Mouse (Mus musculus) thymus, postnatal 0 days (tissue): ENCODE results near the gene Hapln1. TPM values are rescaled to one million over a fixed set of nuclear protein-coding genes. Genes with fewer than 3 reads are reported as not detected.

Experiments
- DNase-seq: peaks from one replicate; pipeline ENCODE4 v3.0.0-alpha.2; 2015; ENCODE audit warnings: low spot score
- polyA plus RNA-seq: library from polyadenylated mRNA; unstranded; fragments of >200 nt; fragmentation: Nextera tagmentation; extraction: Ambion mirVana; gene quantifications from 2 replicates; pipeline ENCODE4 v1.2.1, GENCODE M21; 2015

Hapln1 gene
- polyA plus RNA-seq: 0.10 and 0.19 TPM in 2 replicates

DNA sequence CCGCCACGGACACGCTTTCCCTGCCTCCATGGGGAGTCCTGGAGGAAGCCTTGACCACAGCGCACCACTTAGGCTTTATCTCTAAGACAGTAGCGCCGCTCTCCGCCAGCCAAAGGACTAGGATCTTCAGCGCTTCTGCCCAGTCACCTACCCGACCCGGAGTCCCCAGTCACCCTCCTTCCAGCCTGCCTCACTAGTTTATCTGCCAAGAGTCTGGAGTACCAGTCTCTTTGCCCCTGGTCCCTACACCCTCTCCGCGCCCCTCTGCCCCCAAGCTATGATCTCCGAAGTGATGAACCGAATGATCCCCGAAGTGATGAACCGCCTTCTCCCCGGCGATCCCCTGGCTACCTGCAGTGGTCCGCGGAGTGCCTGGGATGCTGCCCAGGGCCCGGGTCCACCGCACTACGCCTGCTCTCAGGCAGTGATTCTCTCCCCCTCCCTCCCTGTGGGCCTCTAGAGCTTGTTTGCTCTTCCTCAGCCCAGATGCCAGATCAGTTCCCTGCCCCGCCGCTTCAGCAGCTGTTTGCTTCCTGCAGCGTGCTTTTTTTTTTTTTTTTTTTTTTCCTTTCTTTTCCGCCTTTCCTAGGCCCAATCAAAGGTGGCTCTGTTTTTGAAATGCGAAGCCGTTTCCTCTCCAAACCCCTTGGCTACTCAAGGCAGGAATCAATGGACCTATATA, at the start of gene Hapln1:
Gene Hapln1, plus strand, starts transcription at position 592 of the 682 bp plus-strand sequence.
- DNase-seq: peak; percentile 7

DNA sequence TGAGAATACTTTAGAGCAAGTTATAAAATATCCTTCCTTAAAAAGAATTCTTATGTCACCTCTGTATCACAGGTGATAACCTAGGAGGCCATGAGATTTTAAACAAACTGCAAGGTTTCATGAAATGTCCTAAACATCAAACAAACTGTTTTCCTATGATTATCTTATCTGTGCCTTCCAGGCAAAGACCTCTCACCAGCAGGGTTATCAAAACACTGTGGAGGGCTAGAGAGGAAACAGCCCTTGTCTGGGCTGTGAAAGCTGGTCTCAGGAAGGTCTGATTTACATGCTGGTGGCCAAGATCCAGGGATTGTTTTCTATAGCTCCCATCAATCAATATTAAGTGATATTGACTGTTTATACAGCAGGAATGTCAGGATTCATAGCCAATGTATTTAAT, 46.4 kb upstream of the Hapln1 start:
- DNase-seq: no peak

DNA sequence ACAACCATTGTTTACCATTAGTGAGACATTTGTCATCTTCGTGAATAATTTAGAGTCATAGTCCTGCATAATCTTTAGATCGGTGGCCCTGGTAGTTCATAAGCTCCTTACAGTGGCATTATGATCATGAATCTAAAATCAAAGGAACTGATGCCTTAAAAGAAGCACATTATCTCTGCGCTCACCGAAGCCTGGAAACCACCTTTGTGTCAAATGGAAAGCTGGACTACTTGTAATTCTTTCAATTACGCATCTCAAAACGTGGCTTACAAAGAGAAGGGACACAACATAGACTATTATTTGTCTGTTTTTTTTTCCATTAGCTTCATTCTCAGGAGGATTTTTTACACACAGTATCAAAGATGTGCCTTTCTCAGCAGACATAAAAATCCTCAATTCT, 45.9 kb upstream of the Hapln1 start:
- DNase-seq: no peak

DNA sequence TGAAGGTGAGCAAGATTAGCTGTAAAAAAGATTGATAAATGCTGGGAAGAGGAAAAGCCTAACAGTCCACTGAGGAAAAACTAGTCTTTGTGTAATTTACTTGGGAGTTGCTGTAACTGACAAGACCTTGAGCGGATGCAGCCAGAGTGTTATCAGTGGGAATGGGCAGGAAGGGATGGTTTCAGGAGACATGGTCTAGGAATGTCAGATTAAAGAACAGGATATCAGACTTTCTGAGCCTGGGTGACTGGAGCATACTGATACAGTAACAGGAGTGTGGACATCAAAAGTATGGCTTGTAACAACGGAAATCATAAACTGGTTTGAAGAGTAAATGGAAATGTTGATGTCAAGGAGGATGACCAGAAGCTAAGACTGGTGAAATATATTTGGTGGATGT, 43.0 kb upstream of the Hapln1 start:
- DNase-seq: no peak

DNA sequence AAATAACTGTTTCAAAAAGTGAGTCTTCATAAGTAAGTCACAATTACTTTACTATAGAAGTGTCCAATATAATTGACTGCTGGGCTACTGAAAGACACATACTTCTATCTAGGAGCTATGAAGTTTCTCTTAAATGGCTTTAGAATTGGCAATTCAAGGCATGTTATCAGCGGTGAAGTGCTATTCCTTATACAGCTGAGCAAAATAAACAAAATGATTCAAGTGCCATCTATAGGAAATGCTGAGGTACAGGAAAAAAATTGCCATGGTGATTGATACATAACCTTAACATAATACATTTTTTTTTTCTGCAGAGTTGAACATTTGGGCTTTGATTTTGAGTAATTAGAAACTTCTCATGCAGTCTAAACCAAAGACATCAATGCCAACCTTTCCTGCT, 40.2 kb upstream of the Hapln1 start:
- no peak for DNase-seq

DNA sequence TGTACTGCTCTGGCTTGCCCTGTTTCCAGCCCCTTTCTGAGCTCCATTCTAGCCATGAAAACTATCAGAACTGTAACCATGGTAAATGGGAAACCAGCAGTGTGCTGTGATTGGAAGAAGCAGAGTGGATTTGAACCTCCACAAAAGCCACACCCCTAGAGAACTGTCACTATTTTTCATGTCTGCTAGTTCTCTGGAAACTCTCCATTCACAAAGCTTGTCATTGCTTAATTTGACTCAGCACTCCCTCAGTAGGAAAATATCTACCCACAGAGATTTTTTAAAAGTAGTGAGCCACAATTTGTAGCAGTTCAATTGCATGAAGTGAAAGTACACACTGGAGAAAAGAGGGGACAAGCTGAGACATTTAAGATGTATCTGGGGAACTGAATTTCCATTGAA, 18.1 kb upstream of the Hapln1 start:
- no peak for DNase-seq

DNA sequence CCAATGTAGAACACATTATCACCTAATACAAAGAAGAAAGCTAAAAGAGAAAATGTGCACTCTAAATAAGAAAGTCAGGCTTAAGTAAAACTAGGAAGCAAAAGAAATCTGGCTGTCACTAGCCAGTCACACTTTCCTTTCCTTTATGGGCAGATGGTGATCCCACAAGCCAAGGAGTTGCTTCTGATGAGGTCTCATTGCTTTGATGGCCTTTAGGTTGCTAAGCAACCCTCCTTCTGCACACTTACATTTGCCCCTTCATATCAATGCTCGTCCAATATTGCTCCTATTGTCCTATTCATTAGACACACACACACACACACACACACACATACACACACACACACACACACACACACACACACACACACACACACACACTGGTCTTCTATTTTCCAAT, 10.9 kb upstream of the Hapln1 start:
- no peak for DNase-seq

DNA sequence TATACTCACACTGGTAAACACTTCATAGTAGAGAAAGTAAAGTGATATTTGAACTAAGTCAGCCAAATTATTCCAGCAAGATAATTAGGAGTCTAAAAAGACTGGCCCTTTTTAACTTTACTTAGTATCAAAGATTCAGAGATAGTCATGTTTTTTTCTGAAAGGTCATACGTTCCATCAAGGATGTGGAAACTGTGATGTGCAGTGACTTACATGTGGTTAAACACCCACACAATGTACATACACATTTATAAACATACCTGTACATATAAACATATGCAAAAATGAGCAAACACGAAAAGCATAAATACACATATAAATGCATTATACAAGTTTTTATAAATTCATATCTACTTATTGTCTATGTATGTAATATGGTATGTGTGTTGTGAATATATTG, 9.2 kb upstream of the Hapln1 start:
- DNase-seq: no peak

DNA sequence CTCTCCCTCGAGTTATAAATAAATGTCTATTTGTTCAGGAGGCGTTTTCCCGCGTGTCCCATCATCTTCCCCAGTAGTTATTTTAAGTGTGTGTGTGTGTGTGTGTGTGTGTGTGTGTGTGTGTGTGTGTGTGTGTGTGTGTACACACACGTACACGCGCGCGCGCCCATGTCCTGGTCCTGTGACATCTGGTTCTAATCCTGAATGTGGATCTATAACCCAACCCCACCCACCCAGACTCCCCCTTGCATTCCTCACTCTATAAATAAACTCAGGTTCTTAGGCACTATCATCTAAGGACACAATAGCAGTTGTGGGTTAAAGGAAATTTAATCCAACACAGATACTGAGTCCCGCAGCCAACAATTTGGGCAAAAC, 280 bp downstream of the Hapln1 start:
- DNase-seq: no peak

DNA sequence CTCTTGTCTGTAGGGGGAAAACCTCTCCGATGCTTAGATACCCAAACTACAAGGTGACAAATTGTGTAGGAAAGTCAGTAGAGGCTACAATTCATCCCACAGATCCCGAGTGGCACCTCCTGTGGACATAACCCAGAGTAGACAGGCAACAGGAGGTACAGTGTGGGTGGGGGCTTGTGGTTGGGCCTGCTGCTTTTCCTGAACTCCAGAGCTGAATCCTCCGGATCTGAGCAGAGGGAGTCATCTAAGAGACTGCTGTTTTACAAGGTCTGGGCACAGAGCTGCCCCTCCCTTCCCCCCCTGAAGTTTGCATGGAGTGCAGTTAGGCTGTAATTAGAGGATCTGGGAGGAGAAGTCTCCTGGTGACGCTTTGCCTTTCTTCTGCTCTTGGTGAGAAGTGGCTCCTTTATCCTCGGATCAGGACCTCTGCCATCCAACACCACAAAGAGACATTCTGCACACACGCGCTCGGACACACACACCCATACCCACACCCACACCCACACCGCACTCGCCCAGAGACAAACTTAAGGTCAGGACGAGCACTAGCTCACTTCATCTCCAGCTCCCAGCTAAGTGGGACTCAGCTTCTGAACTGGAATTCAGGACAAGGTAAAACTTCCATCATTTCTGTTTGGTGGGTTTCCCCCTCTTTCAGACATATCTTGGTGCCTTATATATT, 846 bp downstream of the Hapln1 start:
- no peak for DNase-seq

DNA sequence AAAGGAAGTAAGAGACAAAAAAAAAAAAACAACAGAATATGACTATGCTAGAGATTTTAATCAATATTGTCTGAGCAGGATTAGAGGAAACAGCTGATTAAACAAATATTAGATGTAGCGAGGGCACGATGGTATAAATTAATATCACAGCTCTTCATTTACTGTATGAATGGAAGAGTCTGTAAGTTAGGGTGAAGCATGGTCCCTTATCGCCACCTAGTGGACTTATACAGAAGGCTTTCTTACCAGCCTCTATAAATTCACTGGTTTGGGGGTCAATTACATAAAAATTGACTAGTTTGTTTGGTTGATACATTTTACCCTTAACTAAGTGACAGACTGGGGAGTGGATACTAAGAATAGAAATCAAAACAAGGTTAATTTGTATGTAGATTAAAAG, 3.4 kb downstream of the Hapln1 start:
- DNase-seq: peak; percentile 65

DNA sequence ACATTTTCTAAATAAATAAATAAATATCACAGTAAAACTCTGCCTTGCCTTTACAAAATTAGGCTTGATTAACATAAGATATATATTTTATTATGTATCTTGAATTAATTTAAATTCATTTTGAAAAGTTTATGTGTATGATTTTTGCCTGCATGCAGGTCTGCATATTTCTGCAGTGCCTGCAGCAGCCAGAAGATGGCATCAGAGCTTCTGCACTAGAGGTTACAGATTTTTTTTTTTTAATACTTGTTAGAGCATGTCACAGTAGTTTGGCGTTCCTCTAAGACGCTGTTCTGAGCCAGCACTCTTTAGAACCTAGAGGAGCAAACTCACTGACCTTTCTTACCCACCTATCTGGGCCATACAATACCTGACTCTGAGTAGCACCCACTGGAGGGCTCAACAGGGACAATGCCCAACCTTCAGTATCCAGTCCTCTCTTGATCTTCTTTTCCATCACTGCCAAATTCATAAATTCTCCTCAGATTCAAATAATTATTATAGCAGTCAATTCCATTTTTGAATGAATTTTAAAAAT, 8.7 kb downstream of the Hapln1 start:
- DNase-seq: peak; percentile 24

DNA sequence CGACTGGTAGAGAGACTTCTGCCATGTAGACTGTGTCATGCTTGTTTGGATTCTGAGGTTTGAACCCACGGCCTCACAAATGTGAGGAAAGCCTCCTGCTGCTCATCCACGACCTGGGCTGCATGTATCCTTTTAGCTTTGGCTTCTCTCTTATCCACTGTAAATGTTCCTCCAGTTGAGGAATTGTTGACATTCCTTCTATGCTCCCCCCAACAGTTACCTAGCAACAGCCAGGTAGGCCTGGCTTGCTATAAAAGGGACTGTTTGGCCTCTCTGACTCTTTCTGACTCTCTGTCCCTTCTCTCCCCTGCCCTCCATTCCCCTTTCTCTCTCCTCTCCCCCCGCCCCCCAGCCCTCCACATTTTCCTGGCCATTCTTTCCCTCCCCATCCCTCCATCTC, 9.9 kb downstream of the Hapln1 start:
- no peak for DNase-seq

DNA sequence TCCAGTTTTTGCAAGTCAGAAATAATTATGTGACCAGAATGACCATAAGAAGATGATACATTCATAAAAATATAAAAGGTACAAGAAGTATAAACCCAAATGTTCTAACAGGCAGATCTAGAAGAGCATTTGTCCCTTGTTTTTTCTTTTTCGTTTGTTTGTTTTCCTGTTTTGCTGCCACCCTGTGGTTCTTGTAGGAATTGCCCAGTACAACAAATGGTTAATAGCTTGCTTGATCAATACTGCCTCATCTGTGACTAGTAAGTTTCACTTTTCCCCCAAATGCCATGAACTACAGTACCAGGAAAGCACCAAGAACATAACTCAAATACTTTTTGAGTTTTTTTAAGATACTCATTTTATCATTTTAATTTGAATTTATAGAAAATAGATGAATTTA, 11.9 kb downstream of the Hapln1 start:
- DNase-seq: no peak

DNA sequence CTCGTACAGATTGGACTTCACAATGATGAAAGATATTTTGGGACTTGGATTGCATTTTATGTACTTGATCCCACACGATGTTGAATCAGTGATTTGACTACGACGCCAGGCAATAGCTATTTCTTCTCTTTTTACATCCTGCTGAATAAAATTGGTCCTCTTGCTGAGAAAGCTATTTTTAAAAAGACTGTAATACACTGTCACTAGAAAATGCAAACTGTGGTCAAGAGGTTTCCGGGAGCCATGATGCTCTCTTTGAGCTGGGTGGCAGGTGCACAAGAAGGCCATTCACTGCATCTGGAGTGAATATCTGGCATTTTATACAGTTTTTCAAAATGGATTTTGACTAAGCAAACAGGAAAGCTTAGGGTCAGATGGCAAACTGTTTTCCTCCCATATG, 24.9 kb downstream of the Hapln1 start:
- DNase-seq: no peak

DNA sequence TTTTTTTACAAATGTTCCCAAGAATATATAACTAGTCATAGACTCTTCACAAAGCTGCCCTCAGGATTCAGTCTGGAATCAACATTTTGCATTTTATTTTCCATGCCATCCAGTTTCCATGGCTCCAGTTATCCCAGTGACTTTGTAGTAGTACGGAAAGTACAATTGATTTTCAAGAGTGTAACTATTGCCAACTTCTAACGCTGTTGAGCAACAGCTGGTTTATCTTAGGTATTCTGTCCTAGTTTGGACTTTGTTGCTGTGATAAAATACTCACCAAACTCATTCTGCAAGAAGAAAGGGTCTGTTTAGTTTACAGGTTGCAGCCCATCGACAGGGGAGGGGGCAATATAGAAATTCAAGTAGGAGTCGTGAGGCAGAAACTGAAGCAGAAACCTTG, 26.7 kb downstream of the Hapln1 start:
- no peak for DNase-seq

DNA sequence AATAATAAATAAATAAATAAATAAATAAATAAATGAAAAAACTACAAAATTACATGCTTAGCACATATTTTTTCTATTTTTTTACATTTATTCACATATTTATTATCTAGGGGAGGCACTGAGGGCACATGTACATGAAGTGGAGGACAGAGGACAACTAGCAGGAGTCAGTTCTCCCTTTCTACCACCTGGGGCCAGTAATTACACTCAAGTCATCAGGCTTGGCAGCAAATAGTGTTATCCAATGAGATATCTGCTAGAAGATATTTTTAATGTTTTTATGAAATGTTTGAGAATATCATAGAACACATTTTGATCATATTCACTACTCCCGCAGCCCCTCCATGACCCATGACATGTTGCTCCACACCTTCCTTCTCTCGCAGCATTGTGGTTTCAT, 39.5 kb downstream of the Hapln1 start:
- no peak for DNase-seq

DNA sequence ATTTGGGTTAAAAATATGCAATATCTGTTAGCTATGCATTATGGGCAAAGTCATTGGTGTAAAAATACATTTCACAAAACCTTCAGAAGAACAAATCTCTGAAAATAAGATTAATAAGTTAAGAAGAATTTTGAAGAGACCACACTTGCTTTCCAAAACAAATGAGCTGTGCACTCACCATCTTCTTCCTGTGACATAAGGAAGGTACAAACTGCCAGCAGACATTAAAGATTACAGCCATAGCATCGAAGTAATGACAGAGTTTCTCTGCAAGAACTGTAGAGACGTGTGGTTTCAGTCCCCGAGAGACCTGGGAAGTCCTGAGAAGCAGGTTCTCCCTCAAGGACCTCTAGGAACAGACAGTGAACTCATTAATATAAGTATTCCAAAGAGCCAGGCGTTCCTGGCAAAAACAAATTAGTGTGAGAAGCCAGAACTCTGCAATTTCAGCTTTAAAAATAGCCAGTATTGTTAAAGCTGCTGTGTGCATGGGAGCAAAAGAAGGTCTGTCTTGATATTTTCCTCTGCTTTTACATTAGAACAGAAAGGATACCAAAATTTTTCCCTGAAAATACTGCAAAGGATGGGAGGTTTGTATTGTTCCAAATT, 43.6 kb downstream of the Hapln1 start:
- no peak for DNase-seq

DNA sequence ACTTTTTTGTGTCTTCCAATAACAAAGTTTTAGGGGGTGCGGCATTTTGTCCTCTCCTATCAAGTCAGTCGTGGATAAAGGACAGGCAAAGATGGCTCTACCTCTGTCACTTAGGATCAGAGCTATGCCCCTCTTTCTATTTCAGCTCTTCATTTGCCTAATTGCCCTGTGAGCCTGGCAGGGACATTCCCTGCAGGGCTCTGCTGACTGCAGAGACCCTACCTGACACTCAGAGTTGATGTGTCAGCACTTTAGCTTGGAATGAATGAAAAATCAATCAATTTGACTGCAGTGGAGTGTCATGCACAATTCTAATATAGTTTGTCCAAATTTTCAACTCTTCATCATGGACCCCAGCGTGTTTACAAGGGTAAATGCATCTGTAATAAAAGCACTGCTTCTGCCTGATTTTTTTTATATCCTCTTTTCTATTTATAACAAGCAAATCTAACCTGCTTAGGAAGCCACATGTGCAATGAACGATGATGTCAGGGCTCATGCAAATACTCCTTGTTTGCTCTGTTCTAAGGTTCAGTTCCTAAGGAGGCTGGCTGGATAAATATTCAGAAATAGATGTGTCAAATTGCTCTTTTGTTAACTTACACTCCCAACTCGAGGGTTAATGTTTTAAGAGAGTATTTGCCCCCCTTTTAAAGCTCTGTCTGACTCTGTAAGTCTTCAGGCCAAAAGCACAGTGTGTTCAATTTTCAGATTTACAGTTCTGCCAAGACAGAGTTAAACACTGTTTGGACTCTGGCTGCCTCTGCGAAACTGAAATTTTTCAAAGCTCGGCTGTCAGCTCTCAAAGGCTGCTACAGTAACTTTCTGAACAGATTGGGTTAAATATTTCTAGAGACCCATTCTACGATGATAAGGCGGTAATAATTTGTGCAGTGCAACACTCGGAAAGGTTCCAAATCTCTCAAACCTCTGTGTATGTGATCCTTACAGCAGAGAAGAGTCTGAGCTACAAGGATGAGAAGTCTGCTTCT, 44.4 kb downstream of the Hapln1 start:
- no peak for DNase-seq

DNA sequence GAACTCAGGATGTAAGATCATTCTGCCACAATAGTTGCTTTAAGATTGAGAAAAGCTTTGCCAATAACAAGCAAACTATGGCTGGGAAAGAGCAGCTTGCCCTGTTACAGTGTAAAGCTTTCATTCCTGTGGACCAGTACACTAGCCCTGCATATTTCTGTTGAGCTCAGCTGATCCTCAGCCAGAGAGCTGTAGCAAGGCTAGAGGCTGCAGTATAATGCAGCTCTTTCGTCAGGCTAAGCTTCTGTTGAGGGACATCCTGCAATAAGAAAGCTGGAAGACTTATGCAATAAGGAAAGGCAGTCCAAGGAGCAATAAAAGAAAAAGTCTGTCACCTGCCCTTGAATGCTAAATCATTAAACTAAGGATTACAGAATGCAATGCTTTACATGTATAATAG, 45.5 kb downstream of the Hapln1 start:
- no peak for DNase-seq

DNA sequence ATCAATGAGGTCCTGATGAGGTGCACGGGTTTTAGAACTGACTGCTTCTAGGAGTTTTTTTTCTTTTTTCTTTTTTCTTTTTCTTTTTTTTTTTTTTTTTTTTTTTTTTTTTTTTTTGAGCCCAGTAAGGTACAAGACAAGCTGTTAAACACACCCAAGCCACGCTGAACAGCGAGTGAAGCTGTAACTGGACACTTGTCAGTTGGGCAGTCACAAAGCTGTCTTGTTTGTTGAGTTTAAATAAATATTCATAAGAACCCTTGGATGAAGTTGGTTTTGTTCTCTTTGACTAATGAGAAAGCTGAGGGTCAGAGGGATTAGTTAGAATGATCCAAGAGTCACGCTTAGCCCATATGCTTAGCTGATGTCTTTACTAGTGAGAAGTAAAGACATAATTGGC, 55.5 kb downstream of the Hapln1 start:
- no peak for DNase-seq
